8 mouse cellular contexts compared by ENCODE assay signal in genomic region chr13:43302239-43302638, GRCm38 (mm10). TPM values are rescaled to one million over a fixed set of nuclear protein-coding genes. Genes with fewer than 3 reads are reported as not detected.
DNase-seq lines count a peak whose midpoint lies in the region; ATAC-seq and TF ChIP-seq lines count a peak whose summit lies in the region.

No protein-coding gene starts in this region.

- H3K27ac ChIP-seq in spleen, adult 2 months (ENCODE audit: insufficient read depth, low read length): no peak overlapping the region
- no peak overlapping the region for H3K27ac ChIP-seq in liver, embryonic 13.5 days

- H3K27me3 ChIP-seq in spleen, adult 2 months (ENCODE audit: control insufficient read depth, insufficient read depth, low read length): no peaks in the 10 kb centered on the region
- peaks cover 72% of the 10 kb centered on the region for H3K27me3 ChIP-seq in liver, embryonic 13.5 days

- H3K9me3 ChIP-seq in liver, embryonic 13.5 days (replicated peaks): no peaks in the 10 kb centered on the region

- no peak for ATAC-seq in liver, embryonic 13.5 days (ENCODE audit: low read depth)

- peak; percentile 18 to 20 for DNase-seq in cerebellum, postnatal 14 days
- no peak for DNase-seq in cerebellum, adult 9-11 months
- no peak for DNase-seq in spleen, adult 2 months (ENCODE audit: low read depth in 1 of 2, low spot score in 2 of 2)
- no peak for DNase-seq in spleen, postnatal 4 days (ENCODE audit: low spot score in 2 of 2)
- DNase-seq in liver, embryonic 13.5 days: no peak
- no peak for DNase-seq in yolk sac, embryonic 10.5 days (ENCODE audit: low spot score)
- no peak for DNase-seq in gastrocnemius, postnatal 10 days
- DNase-seq in kidney, postnatal 14 days: no peak

- 0 out of 2 replicates have a peak overlapping the region, but pooled peaks have one; percentile 19 for H3K9ac ChIP-seq in liver, embryonic 13.5 days

- peaks cover 18% of the 10 kb centered on the region; the same call in 1 of the 2 replicates for H3K4me1 ChIP-seq in spleen, adult 2 months (ENCODE audit: control insufficient read depth, insufficient read depth, insufficient read length)
- peaks cover 47% of the 10 kb centered on the region for H3K4me1 ChIP-seq in liver, embryonic 13.5 days (replicated peaks)

- no peak for TF ChIP-seq CTCF in spleen, adult 2 months (IDR thresholded peaks at IDR 0.05; ENCODE audit: extremely low read depth, insufficient read depth, insufficient read length, insufficient replicate concordance)

- H3K36me3 ChIP-seq in spleen, adult 2 months (ENCODE audit: control insufficient read depth, insufficient read depth, low read length): no peaks in the 10 kb centered on the region
- H3K36me3 ChIP-seq in liver, embryonic 13.5 days: no peaks in the 10 kb centered on the region

- 20% methylated on average over 11 of the region's 11 CpGs for WGBS in spleen, adult 2 months
- 11% methylated on average over 11 of the region's 11 CpGs for WGBS in liver, embryonic 13.5 days (ENCODE audit: insufficient replicate concordance)

- peak overlapping the region; percentile 92 for H3K4me2 ChIP-seq in liver, embryonic 13.5 days

- H3K4me3 ChIP-seq in spleen, adult 2 months (ENCODE audit: extremely low read depth, insufficient read depth, insufficient read length): 0 out of 2 replicates have a peak overlapping the region, but pooled peaks have one; percentile 19
- peak overlapping the region; percentile 67 for H3K4me3 ChIP-seq in liver, embryonic 13.5 days (replicated peaks)

- no peak for TF ChIP-seq POLR2A in spleen, adult 2 months (IDR thresholded peaks at IDR 0.05; ENCODE audit: low read depth, low read length)

RNA-seq across cellular contexts. Expression of gene Gfod1, which starts 1.7 kb away (rescaled TPM):
- 2.8 and 3.5 TPM in 2 replicates for polyA plus RNA-seq in spleen, adult 2 months (2012; rRNA removed)
- polyA plus RNA-seq in liver, embryonic 13.5 days (2015; fragmentation: Nextera tagmentation; extraction: Ambion mirVana): 0.15 TPM in 2 replicates
- total RNA-seq in gastrocnemius, postnatal 10 days (2021): 1 to 10 TPM; 6.2 to 6.8 TPM

Comparison
In these comparisons a context has a peak if more than half of its experiments do, and no peak if none do; other contexts are left out.
1. DNase-seq: peak in cerebellum, postnatal 14 days (2 of 2); none in cerebellum, adult 9-11 months (single experiment), spleen, adult 2 months (0 of 2), spleen, postnatal 4 days (0 of 2), liver, embryonic 13.5 days (single experiment), yolk sac, embryonic 10.5 days (single experiment), gastrocnemius, postnatal 10 days (single experiment) and kidney, postnatal 14 days (single experiment).